Mouse (Mus musculus) hindbrain, embryonic 11.5 days (tissue): Measurements from ENCODE around the gene Ankrd13c. TPM values are rescaled to one million over a fixed set of nuclear protein-coding genes. Genes with fewer than 3 reads are reported as not detected.

Source experiments
- ATAC-seq: fragments of 200-750 bp; cut with Nextera tagmentation; 2 replicates; pipeline ENCODE4 v1.8.0; 2017; ENCODE audit warnings: mild to moderate bottlenecking, moderate TSS enrichment, moderate library complexity; ENCODE audit not compliant: low FRiP score
- DNase-seq: peaks from one replicate; pipeline ENCODE4 v3.0.0-alpha.2; 2015; ENCODE audit warnings: low spot score
- H3K27ac ChIP-seq: fragments of 300-500 bp; sonication (generic); 2 replicates; pipeline ENCODE4 v1.5.1; 2014; ENCODE audit warnings: mild to moderate bottlenecking, low read depth, low read length
- H3K27me3 ChIP-seq: fragments of 300-500 bp; sonication (generic); 2 replicates; pipeline ENCODE4 v1.6.1; 2014; ENCODE audit warnings: mild to moderate bottlenecking, low read length, moderate library complexity, mixed read lengths; ENCODE audit not compliant: control insufficient read depth, insufficient read depth
- H3K36me3 ChIP-seq: fragments of 300-500 bp; sonication (generic); 2 replicates; pipeline ENCODE4 v1.6.1; 2014; ENCODE audit warnings: mild to moderate bottlenecking, low read length, moderate library complexity, mixed read lengths; ENCODE audit not compliant: control insufficient read depth, insufficient read depth
- H3K4me1 ChIP-seq: fragments of 300-500 bp; sonication (generic); replicated peaks from 2 replicates; pipeline ENCODE4 v1.6.1; 2014; ENCODE audit warnings: low read length, mixed read lengths; ENCODE audit not compliant: control insufficient read depth, insufficient read depth
- H3K4me2 ChIP-seq: fragments of 300-500 bp; sonication (generic); replicated peaks from 2 replicates; pipeline ENCODE4 v1.6.1; 2014; ENCODE audit warnings: mild to moderate bottlenecking, low read depth, low read length
- H3K4me3 ChIP-seq: fragments of 300-500 bp; sonication (generic); 2 replicates; pipeline ENCODE4 v1.5.1; 2014; ENCODE audit warnings: low read depth, low read length
- H3K9ac ChIP-seq: fragments of 300-500 bp; sonication (generic); 2 replicates; pipeline ENCODE4 v1.6.1; 2014; ENCODE audit warnings: low read depth, low read length
- H3K9me3 ChIP-seq: fragments of 300-500 bp; sonication (generic); 2 replicates; pipeline ENCODE4 v1.6.1; 2016; ENCODE audit warnings: low read length; ENCODE audit not compliant: control insufficient read depth
- WGBS: fragments of 180-500 bp; shearing (Covaris S2); extraction: QIAGEN DNeasy Blood & Tissue Kit; methylation state at CpG from one replicate; pipeline ENCODE4 v1.1.7; 2014; 5-methylcytosine and 5-hydroxymethylcytosine counted together
- polyA plus RNA-seq: library from polyadenylated mRNA; unstranded; fragments of >200 nt; fragmentation: Nextera tagmentation; extraction: Ambion mirVana; gene quantifications from 2 replicates; pipeline ENCODE4 v1.2.1, GENCODE M21; 2014

The Ankrd13c gene
- 22.1 and 23.7 TPM in 2 replicates for polyA plus RNA-seq

- ATAC-seq (peak; percentile 99), DNase-seq (peak; percentile 92)
- WGBS = under 1% methylated on average over 42 of the region's 45 CpGs
- Histone ChIP-seq H3K4me3 (peak within 1 kb of the TSS; percentile 98), H3K27me3 (no peaks in the 10 kb centered on the region), H3K9ac (peak within 1 kb of the TSS; percentile 86), H3K4me1 (no peaks in the 10 kb centered on the region), H3K4me2 (peak within 1 kb of the TSS; percentile 64), H3K9me3 (no peaks in the 10 kb centered on the region), H3K27ac (peak within 1 kb of the TSS; percentile 95), H3K36me3 (no peaks in the 10 kb centered on the region)
Measured at GRCm38 (mm10) chr3:157946843-157947358, at the start of gene Ankrd13c. Gene Ankrd13c, plus strand, starts transcription at chr3:157947239.

GRCm38 (mm10) chr3:157897645-157898044 lies 49.4 kb upstream of the Ankrd13c start:
- no peak overlapping the region for H3K9ac ChIP-seq
- no peaks in the 10 kb centered on the region for H3K4me1 ChIP-seq
- no peaks in the 10 kb centered on the region for H3K9me3 ChIP-seq
- no peak overlapping the region for H3K27ac ChIP-seq
- ATAC-seq = no peak
- 85% methylated on average over 3 of the region's 3 CpGs for WGBS
- no peak overlapping the region for H3K4me3 ChIP-seq
- H3K27me3 ChIP-seq = no peaks in the 10 kb centered on the region
- H3K4me2 ChIP-seq = no peak overlapping the region
- H3K36me3 ChIP-seq = no peaks in the 10 kb centered on the region
- no peak for DNase-seq

- 94% methylated on average over 1 of the region's 1 CpGs for WGBS
- no peak for DNase-seq
Measured at GRCm38 (mm10) chr3:157899986-157900385, 47.1 kb upstream of the Ankrd13c start.

DNA sequence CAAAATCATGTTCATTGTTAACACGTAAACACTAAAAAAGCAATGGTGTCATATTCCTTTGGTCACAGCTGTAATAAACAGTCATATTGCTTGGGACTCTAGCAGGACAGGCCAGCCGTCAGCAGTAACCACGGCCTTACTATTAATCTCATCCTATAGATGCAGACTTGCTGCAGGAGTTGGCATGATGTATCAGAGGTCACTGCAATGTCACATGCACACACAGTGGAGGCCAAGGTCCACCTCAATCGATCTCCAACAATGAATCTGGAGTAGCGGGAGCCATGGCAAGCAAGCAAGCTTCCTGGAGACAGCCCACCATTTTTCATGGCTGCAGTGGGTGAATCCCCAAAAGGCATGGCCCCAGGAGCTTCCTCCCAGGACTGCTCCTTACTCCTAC lies 45.3 kb upstream of the Ankrd13c start:
- Histone ChIP-seq H3K4me1 (no peaks in the 10 kb centered on the region), H3K27me3 (no peaks in the 10 kb centered on the region), H3K36me3 (no peaks in the 10 kb centered on the region), H3K4me2 (no peak overlapping the region), H3K9ac (no peak overlapping the region), H3K4me3 (no peak overlapping the region), H3K9me3 (no peaks in the 10 kb centered on the region), H3K27ac (no peak overlapping the region)
- no peak for ATAC-seq
- 95% methylated on average over 5 of the region's 5 CpGs for WGBS
- no peak for DNase-seq

More at GRCm38 (mm10) chr3:157899986-157900385, 47.1 kb upstream of the Ankrd13c start:
- no peaks in the 10 kb centered on the region for H3K27me3 ChIP-seq
- H3K9me3 ChIP-seq = no peaks in the 10 kb centered on the region
- no peak for ATAC-seq
- no peak overlapping the region for H3K27ac ChIP-seq
- H3K4me3 ChIP-seq = no peak overlapping the region
- H3K4me1 ChIP-seq = no peaks in the 10 kb centered on the region
- H3K36me3 ChIP-seq = no peaks in the 10 kb centered on the region
- H3K9ac ChIP-seq = no peak overlapping the region
- no peak overlapping the region for H3K4me2 ChIP-seq

- H3K27ac ChIP-seq = no peak overlapping the region
- DNase-seq (no peak), ATAC-seq (no peak)
- no peaks in the 10 kb centered on the region for H3K4me1 ChIP-seq
- 84% methylated on average over 3 of the region's 3 CpGs for WGBS
- H3K27me3 ChIP-seq = no peaks in the 10 kb centered on the region
- H3K4me3 ChIP-seq = no peak overlapping the region
- H3K4me2 ChIP-seq = no peak overlapping the region
- H3K9me3 ChIP-seq = no peaks in the 10 kb centered on the region
- H3K9ac ChIP-seq = no peak overlapping the region
- no peaks in the 10 kb centered on the region for H3K36me3 ChIP-seq
Measured at GRCm38 (mm10) chr3:157908166-157908565, 38.9 kb upstream of the Ankrd13c start.

DNA sequence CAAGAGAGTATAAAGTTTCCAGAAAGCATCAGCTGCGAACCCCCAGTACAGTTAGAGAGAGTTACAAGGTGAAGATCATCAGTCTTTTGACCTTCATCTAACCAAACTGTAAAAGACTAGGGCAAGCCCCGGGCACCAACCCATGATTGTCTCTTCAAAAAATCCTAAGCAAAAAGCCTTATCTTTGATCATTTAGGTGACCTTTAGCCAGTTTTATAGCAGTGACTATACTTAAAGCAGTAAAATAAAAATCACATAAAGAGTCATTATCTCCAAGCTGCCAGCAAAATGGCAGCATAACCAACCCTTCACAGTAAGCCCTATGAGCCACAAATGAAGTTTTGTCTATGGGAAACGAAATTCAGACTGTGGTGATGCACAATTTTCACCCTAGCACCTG lies 36.8 kb upstream of the Ankrd13c start:
- no peak overlapping the region for H3K4me3 ChIP-seq
- H3K9ac ChIP-seq = no peak overlapping the region
- WGBS = 83% methylated on average over 3 of the region's 3 CpGs
- ATAC-seq (no peak), DNase-seq (no peak)
- no peak overlapping the region for H3K4me2 ChIP-seq
- H3K4me1 ChIP-seq = no peaks in the 10 kb centered on the region
- H3K9me3 ChIP-seq = no peaks in the 10 kb centered on the region
- no peaks in the 10 kb centered on the region for H3K27me3 ChIP-seq
- no peak overlapping the region for H3K27ac ChIP-seq
- H3K36me3 ChIP-seq = no peaks in the 10 kb centered on the region

DNA sequence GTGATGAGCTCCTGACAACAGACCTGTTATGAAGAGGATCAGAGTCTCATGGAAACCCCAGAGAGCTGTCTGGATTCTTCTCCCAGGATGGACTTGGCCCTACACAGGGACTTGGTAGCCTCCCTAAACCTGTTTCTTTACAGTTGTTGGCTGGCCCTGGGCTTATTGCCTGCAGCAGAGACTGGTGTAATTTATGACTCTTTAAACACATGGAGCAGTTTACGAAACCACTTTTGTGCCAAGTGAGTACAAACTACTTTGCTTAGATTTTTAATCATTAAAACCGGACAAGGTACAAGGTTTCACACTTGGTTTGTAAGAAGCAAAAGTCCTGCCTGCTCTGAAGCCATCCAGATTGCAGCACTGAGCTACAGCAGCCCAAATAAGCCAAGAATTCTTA lies 34.9 kb upstream of the Ankrd13c start:
- Histone ChIP-seq H3K27me3 (no peaks in the 10 kb centered on the region), H3K4me2 (no peak overlapping the region), H3K36me3 (no peaks in the 10 kb centered on the region), H3K9ac (no peak overlapping the region), H3K27ac (no peak overlapping the region), H3K4me3 (no peak overlapping the region), H3K4me1 (no peaks in the 10 kb centered on the region), H3K9me3 (no peaks in the 10 kb centered on the region)
- 91% methylated on average over 2 of the region's 2 CpGs for WGBS
- ATAC-seq (no peak), DNase-seq (no peak)

GRCm38 (mm10) chr3:157916336-157916735 lies 30.7 kb upstream of the Ankrd13c start:
- 84% methylated on average over 4 of the region's 4 CpGs for WGBS
- Histone ChIP-seq H3K4me3 (no peak overlapping the region), H3K27ac (no peak overlapping the region), H3K4me1 (no peaks in the 10 kb centered on the region), H3K4me2 (no peak overlapping the region), H3K9ac (no peak overlapping the region), H3K27me3 (no peaks in the 10 kb centered on the region), H3K9me3 (no peaks in the 10 kb centered on the region), H3K36me3 (no peaks in the 10 kb centered on the region)
- ATAC-seq = no peak
- no peak for DNase-seq

DNA sequence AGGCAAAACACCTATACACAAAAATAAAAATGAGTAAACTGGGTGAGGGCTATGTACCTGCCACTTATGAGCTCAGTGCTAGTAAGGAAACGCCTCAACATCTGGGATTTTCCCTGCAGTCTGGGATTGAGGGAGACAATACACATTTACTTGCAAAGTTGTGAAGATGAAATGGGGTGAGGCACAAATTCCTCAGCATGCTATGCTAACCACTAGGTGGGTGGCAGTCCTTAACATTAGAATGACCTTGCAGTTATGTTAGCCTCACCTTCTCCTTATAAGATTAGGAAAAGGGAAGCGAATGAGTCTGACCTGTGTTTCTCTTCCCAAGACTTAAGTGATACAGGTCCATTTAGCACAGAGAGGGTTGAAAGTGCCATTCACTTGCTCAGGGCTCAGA lies 25.7 kb upstream of the Ankrd13c start:
- Histone ChIP-seq H3K9me3 (no peaks in the 10 kb centered on the region), H3K27me3 (no peaks in the 10 kb centered on the region), H3K9ac (no peak overlapping the region), H3K4me2 (no peak overlapping the region), H3K4me3 (no peak overlapping the region), H3K36me3 (no peaks in the 10 kb centered on the region), H3K27ac (no peak overlapping the region), H3K4me1 (no peaks in the 10 kb centered on the region)
- 95% methylated on average over 2 of the region's 2 CpGs for WGBS
- ATAC-seq (no peak), DNase-seq (no peak)
